Comparison of ENCODE assay signal across 10 mouse cellular contexts in the genomic region with DNA sequence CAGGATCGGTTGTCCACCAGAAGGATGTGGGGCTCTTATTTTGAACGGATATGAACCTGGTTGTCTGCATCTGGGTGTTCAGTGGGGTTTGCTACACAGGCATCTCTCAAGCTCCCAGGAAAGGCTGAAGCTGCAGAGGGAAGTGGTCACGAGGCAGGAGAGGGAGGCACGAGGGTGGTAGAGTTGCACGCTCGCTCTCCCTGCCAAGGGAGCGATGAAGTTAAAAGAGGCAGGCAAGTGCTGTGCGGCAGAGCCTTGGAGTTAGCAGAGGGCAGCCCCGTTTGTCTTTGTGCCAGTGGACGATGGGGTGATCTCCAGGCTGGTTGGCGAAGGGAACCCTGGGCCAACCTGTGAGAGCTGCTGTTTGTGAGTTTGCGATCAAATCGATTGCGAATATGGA.
DNase-seq lines count a peak whose midpoint lies in the region; ATAC-seq lines count a peak whose summit lies in the region.
"Had no signal": no experiment of that assay in that cellular context is flagged by ENCODE, and none has a peak within 500 bp of the region (broad histone marks: within the 10 kb centered on the region; RNA-seq: fewer than 3 reads in every experiment).

No protein-coding gene starts in this region.

- H3K36me3 ChIP-seq in heart, embryonic 16.5 days (ENCODE audit: control insufficient read depth, insufficient read depth) = no peaks in the 10 kb centered on the region
- no peaks in the 10 kb centered on the region for H3K36me3 ChIP-seq in heart, embryonic 10.5 days
- no peaks in the 10 kb centered on the region for H3K36me3 ChIP-seq in embryonic facial prominence, embryonic 11.5 days (replicated peaks; ENCODE audit: control insufficient read depth, insufficient read depth, low read depth, low read length)
- no peaks in the 10 kb centered on the region for H3K36me3 ChIP-seq in limb, embryonic 11.5 days (ENCODE audit: control insufficient read depth, insufficient read depth, low read length)

- H3K4me1 ChIP-seq in heart, embryonic 16.5 days (ENCODE audit: control insufficient read depth, insufficient read depth, low read length) = peaks cover 4% of the 10 kb centered on the region; the same call in 1 of the 2 replicates
- H3K4me1 ChIP-seq in heart, embryonic 10.5 days = peaks cover 14% of the 10 kb centered on the region
- no peaks in the 10 kb centered on the region; the same call in 1 of the 2 replicates for H3K4me1 ChIP-seq in embryonic facial prominence, embryonic 11.5 days (ENCODE audit: control insufficient read depth, insufficient read depth, low read length)
- H3K4me1 ChIP-seq in limb, embryonic 11.5 days (ENCODE audit: control insufficient read depth, insufficient read depth, low read length) = peaks cover 5% of the 10 kb centered on the region; the same call in 1 of the 2 replicates

- no peak for DNase-seq in heart, embryonic 10.5 days (ENCODE audit: low spot score)
- peak; percentile 41 for DNase-seq in embryonic facial prominence, embryonic 11.5 days (ENCODE audit: low spot score)
- DNase-seq in gastrocnemius, postnatal 10 days = peak; percentile 30
- DNase-seq in limb, embryonic 11.5 days (ENCODE audit: low spot score) = peak; percentile 33
- DNase-seq in spleen, postnatal 36 days (ENCODE audit: low spot score in 2 of 2) = no peak
- no peak for DNase-seq in spleen, postnatal 14 days (ENCODE audit: low spot score in 2 of 2)
- DNase-seq in left cerebral cortex, adult 9 months (ENCODE audit: low spot score in 2 of 2) = no peak
- DNase-seq: cerebellum, adult 8-10 months had no signal

- 0 out of 2 replicates have a peak overlapping the region, but pooled peaks have one; percentile 20 for H3K9ac ChIP-seq in heart, embryonic 16.5 days (ENCODE audit: low read length)
- no peak overlapping the region for H3K9ac ChIP-seq in embryonic facial prominence, embryonic 11.5 days (replicated peaks; ENCODE audit: low read length)
- no peak overlapping the region for H3K9ac ChIP-seq in limb, embryonic 11.5 days (ENCODE audit: low read length)
- H3K9ac ChIP-seq: liver, embryonic 14.5 days had no signal

- ATAC-seq in heart, embryonic 16.5 days (replicated peaks; ENCODE audit: extremely low read depth, insufficient read depth, low FRiP score) = no peak
- no peak for ATAC-seq in embryonic facial prominence, embryonic 11.5 days (replicated peaks; ENCODE audit: insufficient number of reproducible peaks, low FRiP score, low TSS enrichment, low read depth)
- no peak for ATAC-seq in limb, embryonic 11.5 days (ENCODE audit: insufficient number of reproducible peaks, low FRiP score, low TSS enrichment, low read depth)

- no peak overlapping the region for H3K4me3 ChIP-seq in heart, embryonic 16.5 days (ENCODE audit: low read length)
- H3K4me3 ChIP-seq in heart, embryonic 10.5 days = no peak overlapping the region
- no peak overlapping the region for H3K4me3 ChIP-seq in embryonic facial prominence, embryonic 11.5 days (ENCODE audit: low read depth, low read length)
- H3K4me3 ChIP-seq in limb, embryonic 11.5 days (ENCODE audit: low read depth, low read length) = no peak overlapping the region

- peaks cover 15% of the 10 kb centered on the region for H3K9me3 ChIP-seq in heart, embryonic 16.5 days (replicated peaks; ENCODE audit: control insufficient read depth, low read length)
- peaks cover 12% of the 10 kb centered on the region for H3K9me3 ChIP-seq in heart, embryonic 10.5 days
- no peaks in the 10 kb centered on the region for H3K9me3 ChIP-seq in embryonic facial prominence, embryonic 11.5 days (replicated peaks; ENCODE audit: control insufficient read depth, low read length)
- peaks cover 6% of the 10 kb centered on the region; the same call in 1 of the 2 replicates for H3K9me3 ChIP-seq in limb, embryonic 11.5 days (ENCODE audit: control insufficient read depth, low read length)

- H3K27me3 ChIP-seq in heart, embryonic 16.5 days (ENCODE audit: control insufficient read depth, insufficient read depth, low read length) = no peaks in the 10 kb centered on the region
- H3K27me3 ChIP-seq in heart, embryonic 10.5 days (ENCODE audit: insufficient read depth, poor library complexity, severe bottlenecking) = peaks cover 7% of the 10 kb centered on the region; the same call in 1 of the 2 replicates
- H3K27me3 ChIP-seq in embryonic facial prominence, embryonic 11.5 days (ENCODE audit: control insufficient read depth, insufficient read depth, low read length) = no peaks in the 10 kb centered on the region
- H3K27me3 ChIP-seq in limb, embryonic 11.5 days (ENCODE audit: control insufficient read depth, insufficient read depth, low read length) = no peaks in the 10 kb centered on the region

- WGBS in heart, embryonic 16.5 days = 48% methylated on average over 14 of the region's 14 CpGs
- 56% methylated on average over 14 of the region's 14 CpGs for WGBS in heart, embryonic 10.5 days
- WGBS in embryonic facial prominence, embryonic 11.5 days = 33% methylated on average over 14 of the region's 14 CpGs
- 34% methylated on average over 14 of the region's 14 CpGs for WGBS in limb, embryonic 11.5 days

- no peak overlapping the region for H3K27ac ChIP-seq in heart, embryonic 16.5 days (ENCODE audit: low read length)
- H3K27ac ChIP-seq in heart, embryonic 10.5 days = no peak overlapping the region
- H3K27ac ChIP-seq in embryonic facial prominence, embryonic 11.5 days (replicated peaks; ENCODE audit: low read depth, low read length) = no peak overlapping the region
- no peak overlapping the region for H3K27ac ChIP-seq in limb, embryonic 11.5 days (replicated peaks; ENCODE audit: low read depth, low read length)
- H3K27ac ChIP-seq: liver, embryonic 14.5 days had no signal

- H3K4me2 ChIP-seq in heart, embryonic 16.5 days (ENCODE audit: low read depth, low read length) = peak overlapping the region; percentile 16
- no peak overlapping the region for H3K4me2 ChIP-seq in embryonic facial prominence, embryonic 11.5 days (ENCODE audit: low read depth, low read length)
- no peak overlapping the region for H3K4me2 ChIP-seq in limb, embryonic 11.5 days (ENCODE audit: low read depth, severe bottlenecking)

Comparison
In these comparisons a context has a peak if more than half of its experiments do, and no peak if none do; other contexts are left out.
1. DNase-seq: peak in embryonic facial prominence, embryonic 11.5 days (single experiment), gastrocnemius, postnatal 10 days (single experiment) and limb, embryonic 11.5 days (single experiment); none in heart, embryonic 10.5 days (single experiment), spleen, postnatal 36 days (0 of 2), spleen, postnatal 14 days (0 of 2) and left cerebral cortex, adult 9 months (0 of 2).